Mouse (Mus musculus) right cerebral cortex, postnatal 14 days (tissue): ENCODE results near the gene Eif3k.

Experiments
- DNase-seq: peaks from one replicate; pipeline ENCODE4 v3.0.0; 2022

The Eif3k gene

GRCm38 (mm10) chr7:28957997-28958725, 23.5 kb downstream of the Eif3k start:
- no peak for DNase-seq

GRCm38 (mm10) chr7:28957286-28957685, 24.4 kb downstream of the Eif3k start:
- DNase-seq, result no peak

DNA sequence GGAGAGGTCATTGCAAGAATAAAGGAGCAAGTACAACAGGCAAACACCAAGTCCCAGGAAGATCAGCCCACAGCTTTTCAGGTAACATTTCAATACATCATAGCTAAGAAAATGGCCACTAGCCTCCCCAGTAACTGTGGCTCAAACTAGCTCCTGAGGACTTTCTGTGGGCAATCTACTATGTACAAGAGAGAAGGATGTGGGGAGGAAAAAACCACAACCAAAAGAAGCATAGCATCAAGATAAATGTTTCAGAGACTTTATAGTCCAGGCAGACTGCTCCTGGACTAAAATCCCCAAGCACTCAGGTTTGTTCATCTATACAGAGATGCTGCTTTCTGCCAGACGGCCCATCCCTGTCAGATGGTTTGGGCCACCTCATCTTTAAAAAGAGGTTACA, 25.4 kb downstream of the Eif3k start:
- DNase-seq, result no peak

DNA sequence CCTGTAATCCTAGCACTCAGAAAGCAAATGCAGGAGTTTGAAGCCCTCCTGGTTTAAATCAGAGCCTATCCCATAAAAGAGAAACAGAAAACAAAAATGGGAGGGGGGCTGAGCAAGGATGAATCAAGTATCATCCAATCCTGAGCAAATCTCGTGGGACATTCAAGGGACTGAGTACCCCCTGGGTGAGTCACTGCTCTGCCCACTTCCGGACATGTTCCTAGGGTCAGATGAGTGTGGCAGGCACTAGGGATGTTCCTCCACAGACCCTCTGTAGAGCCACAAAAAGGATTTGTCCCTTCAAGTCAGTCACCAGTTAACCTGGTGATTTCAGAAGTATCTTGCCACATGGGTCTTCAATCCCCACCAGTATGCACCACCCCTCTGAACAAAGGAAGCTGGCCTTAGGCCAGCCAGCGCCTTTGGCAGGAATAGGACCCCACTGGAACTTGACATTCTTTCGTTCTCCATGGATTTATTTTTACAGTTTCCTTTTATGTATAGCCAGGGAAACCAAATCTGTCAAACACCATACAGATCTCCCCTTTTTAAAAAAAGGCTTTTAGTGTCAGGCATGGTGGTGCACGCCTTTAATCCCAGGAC, 26.3 kb downstream of the Eif3k start:
- DNase-seq, result no peak

GRCm38 (mm10) chr7:28954773-28955172, 26.9 kb downstream of the Eif3k start:
- no peak for DNase-seq

DNA sequence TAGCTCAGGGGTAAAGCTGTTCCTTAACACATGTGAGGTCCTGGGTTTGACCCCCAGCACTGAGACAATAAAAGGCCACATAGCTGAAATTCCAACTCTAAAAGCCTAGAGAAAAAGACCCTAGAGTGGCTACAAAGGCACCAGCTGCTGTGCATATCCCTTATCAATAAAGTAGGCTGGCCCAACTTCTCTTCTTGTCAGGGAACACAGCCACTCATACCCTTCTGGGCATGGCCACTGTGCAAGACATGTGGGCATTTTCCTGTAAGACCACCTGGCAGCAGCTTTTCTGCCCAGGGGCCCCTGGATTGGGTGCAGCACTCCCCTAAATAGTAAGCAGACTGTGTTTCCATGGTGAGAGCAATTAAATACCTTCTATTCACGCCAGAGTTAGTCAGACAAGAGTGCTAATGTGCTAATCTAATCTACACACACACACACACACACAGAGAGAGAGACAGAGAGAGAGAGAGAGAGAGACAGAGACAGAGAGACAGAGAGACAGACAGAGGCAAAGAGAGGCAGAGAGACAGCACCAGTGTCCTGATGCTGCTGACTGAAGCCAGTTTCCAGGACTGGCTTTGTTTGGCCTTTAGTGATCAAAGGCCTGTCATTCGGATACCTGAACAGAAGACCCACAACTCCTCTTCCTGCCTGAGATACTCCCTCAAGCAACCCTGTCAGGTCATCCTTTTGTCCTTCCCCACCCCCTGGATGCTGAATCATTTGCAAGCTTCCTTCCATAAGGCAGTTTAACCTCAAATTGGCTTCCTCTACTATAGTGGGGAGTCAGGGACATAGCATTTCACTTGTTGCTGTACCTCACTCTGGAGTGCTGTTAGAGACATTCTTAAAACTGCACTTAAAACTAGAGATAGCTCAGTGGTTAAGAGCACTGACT, 27.9 kb downstream of the Eif3k start:
- DNase-seq, result no peak

GRCm38 (mm10) chr7:28952786-28953185, 28.9 kb downstream of the Eif3k start:
- DNase-seq, result no peak

GRCm38 (mm10) chr7:28951764-28952163, 29.9 kb downstream of the Eif3k start:
- no peak for DNase-seq

DNA sequence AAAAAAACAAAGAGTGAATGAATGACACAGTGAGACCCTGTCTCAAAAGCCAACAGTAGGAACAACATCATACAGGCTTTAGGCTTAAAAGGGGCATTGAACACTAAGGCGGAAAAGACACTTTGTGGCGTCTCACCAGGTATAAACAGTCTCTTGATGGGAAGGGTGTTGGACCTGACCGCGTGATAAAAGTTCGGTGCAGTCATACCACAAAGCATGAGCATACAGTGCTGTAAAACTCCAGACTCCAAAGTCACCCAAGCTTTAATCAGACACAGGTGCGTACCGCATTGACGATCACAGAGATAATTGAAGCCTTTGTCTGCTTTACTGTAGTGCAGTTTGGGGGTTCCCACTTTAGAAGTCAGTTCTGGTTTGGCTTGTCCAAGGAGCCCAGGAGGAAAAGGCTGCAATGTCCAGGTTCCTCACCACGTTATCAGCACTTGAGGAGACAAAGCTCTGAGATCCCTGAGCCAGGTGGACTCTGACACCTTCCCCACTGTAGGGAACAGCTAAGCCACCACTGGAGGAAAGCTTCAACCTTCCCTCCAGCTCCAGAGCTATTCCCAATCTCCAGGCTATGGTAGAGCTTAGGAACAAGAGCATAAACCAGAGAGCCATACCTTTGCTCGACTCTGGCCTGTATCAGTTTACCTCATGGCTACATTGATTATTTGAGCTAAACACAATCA, 31.2 kb downstream of the Eif3k start:
- DNase-seq, result no peak

GRCm38 (mm10) chr7:28949298-28949697, 32.4 kb downstream of the Eif3k start:
- DNase-seq, result no peak

GRCm38 (mm10) chr7:28948746-28949145, 32.9 kb downstream of the Eif3k start:
- no peak for DNase-seq

DNA sequence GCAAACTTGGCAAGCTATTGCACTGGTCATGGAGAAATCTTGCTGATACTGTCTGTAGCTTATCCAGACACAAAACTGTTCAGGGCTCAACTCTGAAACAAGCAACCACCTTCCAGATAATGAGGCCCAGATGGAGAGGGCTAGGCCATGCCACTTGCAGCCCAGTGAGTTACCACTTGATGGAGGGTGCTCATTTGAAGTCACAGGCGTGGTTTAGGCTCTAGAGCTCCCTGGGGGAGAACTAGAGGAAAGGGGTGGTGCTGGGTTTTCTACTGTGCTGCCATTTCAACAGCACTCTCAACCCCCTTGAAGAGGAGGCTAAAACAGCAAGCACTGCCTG, 35.4 kb downstream of the Eif3k start:
- DNase-seq, result no peak

DNA sequence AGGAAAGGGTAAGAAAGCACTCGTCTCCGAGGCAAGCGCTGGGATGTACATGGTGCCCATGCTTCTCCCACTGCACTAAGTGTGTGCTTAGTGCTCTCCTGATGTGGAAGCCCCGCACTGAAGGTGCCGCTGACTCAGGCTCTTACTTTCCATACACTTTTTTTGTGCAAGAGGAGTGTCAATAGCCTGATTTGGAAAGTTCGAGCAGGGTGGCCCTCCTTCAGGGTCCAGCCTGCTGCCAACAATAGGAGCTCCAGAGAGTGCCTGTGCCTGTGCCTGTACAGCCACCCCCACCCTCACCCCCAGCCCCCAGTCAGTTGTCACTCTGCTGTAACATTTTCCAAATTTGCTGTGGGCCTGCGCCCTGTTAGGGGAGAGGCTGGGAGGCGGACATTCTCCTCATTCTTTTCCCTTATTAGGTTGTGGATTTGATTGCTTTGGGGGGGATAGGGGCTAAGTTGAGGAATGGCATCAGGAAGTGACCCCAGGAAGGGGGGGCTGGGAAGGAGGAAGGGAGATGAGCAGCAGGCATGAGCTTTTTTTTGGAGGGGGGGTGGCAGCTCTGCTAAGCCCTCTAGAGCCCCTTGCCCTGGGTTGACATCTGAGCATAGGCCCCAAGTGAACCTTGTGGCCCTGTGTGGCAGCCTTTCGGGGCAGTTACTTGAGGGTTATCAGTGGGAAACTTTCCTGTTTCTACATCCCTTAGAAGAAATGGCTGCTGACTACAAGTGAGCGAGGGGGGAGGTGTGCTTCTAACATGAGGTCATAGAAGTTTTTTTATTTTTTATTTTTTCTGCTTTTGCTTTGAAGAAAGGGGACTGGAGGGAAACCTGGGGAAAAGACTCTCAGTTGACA, 36.0 kb downstream of the Eif3k start:
- DNase-seq, result no peak

- DNase-seq, result no peak
Observed at GRCm38 (mm10) chr7:28944756-28945415, 36.8 kb downstream of the Eif3k start.

DNA sequence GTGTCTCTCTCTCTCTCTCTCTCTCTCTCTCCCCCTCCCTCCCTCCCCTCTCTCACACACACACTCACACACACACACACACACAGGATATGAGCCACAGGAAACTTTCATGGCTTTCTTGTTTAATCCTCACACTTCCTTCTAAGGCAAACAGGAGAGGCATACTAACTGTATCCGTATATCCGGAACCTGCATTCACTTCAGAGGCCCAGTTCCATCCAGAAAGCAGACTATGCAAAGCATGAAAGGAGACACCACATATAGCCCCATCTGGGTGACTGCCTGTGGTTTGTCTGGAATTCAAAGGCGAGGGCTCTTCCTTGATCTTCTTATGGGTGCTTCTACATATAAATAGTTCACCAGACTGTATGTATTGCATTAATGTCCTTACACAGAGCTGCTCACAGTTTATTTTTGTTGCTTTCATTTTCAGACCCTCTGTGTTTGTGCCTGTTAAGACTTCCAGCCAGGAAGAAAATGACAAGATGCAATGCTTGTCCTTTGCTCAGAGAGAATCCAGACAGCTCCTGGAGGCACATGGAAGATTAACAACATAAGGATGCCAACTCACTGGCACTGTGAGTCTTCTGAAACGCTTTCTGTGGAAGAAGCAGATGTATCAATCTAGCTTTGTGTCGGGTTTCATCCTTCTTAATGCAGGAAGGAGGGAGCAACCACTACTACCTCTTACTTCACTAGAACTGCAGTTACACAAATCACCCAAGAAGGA, 38.0 kb downstream of the Eif3k start:
- no peak for DNase-seq

DNA sequence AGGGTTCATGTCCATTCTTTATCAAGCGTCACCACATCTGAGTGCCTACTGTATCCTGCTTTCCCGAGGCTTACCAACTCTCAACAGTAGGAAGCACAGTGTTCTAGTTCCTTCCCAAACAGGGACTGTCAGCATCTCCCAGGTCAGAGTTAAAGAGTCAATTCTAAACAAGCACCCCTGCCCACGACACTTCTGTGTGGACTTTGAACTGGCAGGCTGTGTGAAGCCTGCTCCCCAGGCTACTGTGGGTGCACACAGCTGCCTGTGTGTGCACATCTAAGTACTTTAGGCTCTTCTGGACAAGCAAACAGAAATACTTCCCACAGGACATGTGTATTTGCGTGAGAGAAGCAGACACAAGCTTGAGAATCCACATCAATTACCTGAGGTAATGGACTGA, 40.1 kb downstream of the Eif3k start:
- DNase-seq, result no peak

- no peak for DNase-seq
Observed at GRCm38 (mm10) chr7:28941129-28941528, 40.5 kb downstream of the Eif3k start.

GRCm38 (mm10) chr7:28939418-28940183, 42.1 kb downstream of the Eif3k start:
- DNase-seq, result no peak

GRCm38 (mm10) chr7:28938654-28939053, 43.0 kb downstream of the Eif3k start:
- DNase-seq, result no peak

GRCm38 (mm10) chr7:28936787-28937186, 44.9 kb downstream of the Eif3k start:
- no peak for DNase-seq
